Mouse (Mus musculus): Measurements from ENCODE around the gene Rnase4. TPM values are rescaled to one million over a fixed set of nuclear protein-coding genes. Genes with fewer than 3 reads are reported as not detected.

Rnase4 gene
- polyA plus RNA-seq, 1 experiment from 2014 or later = 17.5 TPM

DNA sequence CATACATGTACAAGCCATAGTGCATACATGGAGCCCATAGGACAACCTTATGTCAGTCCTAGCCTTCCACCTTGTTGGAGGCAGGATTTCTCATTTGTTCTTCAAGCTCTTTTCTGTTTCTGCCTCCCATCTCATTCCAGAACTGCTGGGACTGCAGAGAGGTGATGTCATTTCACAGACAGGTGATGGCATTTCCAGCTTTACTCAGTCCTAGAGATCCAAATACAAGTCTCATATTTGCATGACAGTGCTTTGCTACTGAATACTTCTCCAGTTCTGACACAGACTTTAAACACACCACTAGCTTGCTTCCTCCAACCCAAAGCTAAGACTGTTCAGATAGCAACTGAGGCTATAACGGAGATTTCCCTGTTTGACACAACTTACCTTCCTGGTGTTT, 11.7 kb upstream of the Rnase4 start:
- Histone ChIP-seq H3K27ac (no peak overlapping the region), H3K4me1 (replicated peaks) (peaks cover 15% of the 10 kb centered on the region), H3K27me3 (ENCODE audit: insufficient read depth, poor library complexity, severe bottlenecking) (peaks cover 9% of the 10 kb centered on the region; the same call in 1 of the 2 replicates), H3K4me3 (no peak overlapping the region), H3K36me3 (no peaks in the 10 kb centered on the region), H3K9me3 (no peaks in the 10 kb centered on the region)
- DNase-seq (ENCODE audit: low spot score) = no peak
- WGBS = 83% methylated on average over 1 of the region's 1 CpGs

DNA sequence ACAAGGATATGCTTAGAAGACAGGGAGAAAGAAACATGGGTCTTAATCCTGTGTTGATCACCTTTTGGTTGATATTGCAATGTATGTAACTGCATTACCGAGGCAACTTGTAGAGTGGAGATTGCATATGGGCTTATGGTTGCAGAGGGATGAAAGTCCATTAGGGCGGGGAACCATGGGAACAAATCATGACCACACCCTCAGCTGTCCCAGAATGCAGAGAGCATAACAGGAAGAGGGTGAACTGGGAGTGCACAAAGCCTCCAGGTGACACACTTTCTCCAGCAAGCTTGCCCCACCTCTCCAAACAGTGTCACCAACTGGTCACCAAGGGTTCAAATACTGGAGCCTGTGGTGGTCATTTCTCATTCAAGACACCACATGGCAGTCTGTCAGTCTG, 9.8 kb upstream of the Rnase4 start:
- H3K36me3 ChIP-seq = no peaks in the 10 kb centered on the region
- no peaks in the 10 kb centered on the region for H3K9me3 ChIP-seq
- no peak for DNase-seq (ENCODE audit: low spot score)
- H3K4me1 ChIP-seq (replicated peaks) = peaks cover 15% of the 10 kb centered on the region
- peaks cover 18% of the 10 kb centered on the region for H3K27me3 ChIP-seq (ENCODE audit: insufficient read depth, poor library complexity, severe bottlenecking)
- no peak overlapping the region for H3K27ac ChIP-seq
- H3K4me3 ChIP-seq = no peak overlapping the region
- WGBS = 83% methylated on average over 2 of the region's 2 CpGs

DNA sequence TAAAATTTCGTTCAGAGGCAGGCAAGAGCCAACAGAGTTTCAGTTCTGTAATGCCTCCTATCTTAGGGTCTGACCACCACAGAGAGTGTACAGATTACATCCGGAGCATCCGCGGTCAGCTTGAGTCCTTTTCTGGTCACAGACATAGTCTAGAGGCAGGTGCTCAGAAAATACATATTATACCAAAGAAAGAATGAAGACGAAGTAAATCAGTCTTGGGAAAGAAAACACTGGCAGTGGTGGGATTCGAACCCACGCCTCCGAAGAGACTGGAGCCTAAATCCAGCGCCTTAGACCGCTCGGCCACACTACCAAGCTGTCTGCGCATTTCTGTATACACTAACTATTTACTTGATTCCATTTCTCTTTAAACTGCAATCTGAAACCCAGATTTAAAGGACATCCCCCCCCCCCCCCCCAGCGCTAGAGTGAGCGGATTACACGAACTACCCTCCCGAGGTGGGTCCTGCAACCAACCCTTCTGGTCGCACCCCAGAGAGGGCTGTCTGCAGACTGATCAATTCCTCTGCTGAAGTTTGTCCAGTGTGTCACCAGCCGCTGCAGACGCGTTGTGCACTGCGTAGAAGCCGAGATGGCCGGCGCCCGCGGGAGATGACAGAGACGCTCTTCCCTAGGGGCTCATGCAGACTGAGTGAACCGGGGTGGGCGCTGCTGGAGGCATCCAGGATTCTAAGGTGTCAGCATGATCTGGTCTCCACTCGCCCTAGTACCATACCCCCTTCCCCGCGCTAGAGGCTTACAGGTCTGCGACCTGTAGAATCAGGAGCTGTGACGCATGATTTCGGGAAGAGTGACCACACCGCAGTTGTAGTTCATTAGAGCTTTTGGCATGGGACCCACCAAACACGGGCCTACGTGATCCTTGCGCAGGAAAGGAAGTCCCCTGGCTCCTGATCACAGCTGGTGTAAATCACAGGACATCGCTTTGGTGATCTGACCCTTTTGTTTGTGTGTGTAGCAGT, 8.0 kb upstream of the Rnase4 start:
- Histone ChIP-seq H3K4me1 (replicated peaks) (peaks cover 15% of the 10 kb centered on the region), H3K36me3 (no peaks in the 10 kb centered on the region), H3K9me3 (no peaks in the 10 kb centered on the region), H3K27ac (peak overlapping the region; percentile 50; the same call in 1 of the 2 replicates), H3K27me3 (ENCODE audit: insufficient read depth, poor library complexity, severe bottlenecking) (peaks cover 18% of the 10 kb centered on the region), H3K4me3 (peak overlapping the region; percentile 68)
- WGBS = 3% methylated on average over 40 of the region's 40 CpGs
- peak; percentile 77 for DNase-seq (ENCODE audit: low spot score)

- H3K27me3 ChIP-seq (ENCODE audit: insufficient read depth, poor library complexity, severe bottlenecking) = peaks cover 18% of the 10 kb centered on the region
- H3K27ac ChIP-seq = no peak overlapping the region
- DNase-seq (ENCODE audit: low spot score) = no peak
- H3K9me3 ChIP-seq = no peaks in the 10 kb centered on the region
- peak overlapping the region; percentile 68 for H3K4me3 ChIP-seq
- WGBS = 13% methylated on average over 7 of the region's 7 CpGs
- H3K4me1 ChIP-seq (replicated peaks) = peaks cover 15% of the 10 kb centered on the region
- no peaks in the 10 kb centered on the region for H3K36me3 ChIP-seq
Observed at GRCm38 (mm10) chr14:51083805-51084204, 7.1 kb upstream of the Rnase4 start.

DNA sequence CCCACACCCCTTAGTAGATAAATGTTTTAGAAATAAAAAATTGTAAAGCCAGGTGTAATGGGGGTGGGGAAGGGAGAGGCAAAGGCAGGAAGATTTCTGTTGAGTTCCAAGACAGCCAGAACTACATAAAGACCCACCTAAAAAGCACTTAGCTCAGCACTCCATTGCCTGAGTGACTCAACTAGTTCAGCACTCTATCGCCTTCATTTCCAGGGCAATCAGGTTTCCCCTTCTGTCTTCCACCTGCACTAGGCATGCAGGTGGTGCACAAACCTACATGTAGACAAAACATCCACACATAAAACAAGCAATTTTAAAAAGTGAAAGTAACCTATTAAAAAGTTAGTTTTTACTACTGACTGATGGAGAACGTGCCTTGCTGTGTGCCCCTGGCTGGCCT, 5.8 kb upstream of the Rnase4 start:
- Histone ChIP-seq H3K9me3 (no peaks in the 10 kb centered on the region), H3K36me3 (no peaks in the 10 kb centered on the region), H3K4me3 (no peak overlapping the region), H3K27me3 (ENCODE audit: insufficient read depth, poor library complexity, severe bottlenecking) (peaks cover 16% of the 10 kb centered on the region), H3K4me1 (replicated peaks) (peaks cover 15% of the 10 kb centered on the region), H3K27ac (no peak overlapping the region)
- WGBS = 77% methylated on average over 2 of the region's 2 CpGs
- no peak for DNase-seq (ENCODE audit: low spot score)

DNA sequence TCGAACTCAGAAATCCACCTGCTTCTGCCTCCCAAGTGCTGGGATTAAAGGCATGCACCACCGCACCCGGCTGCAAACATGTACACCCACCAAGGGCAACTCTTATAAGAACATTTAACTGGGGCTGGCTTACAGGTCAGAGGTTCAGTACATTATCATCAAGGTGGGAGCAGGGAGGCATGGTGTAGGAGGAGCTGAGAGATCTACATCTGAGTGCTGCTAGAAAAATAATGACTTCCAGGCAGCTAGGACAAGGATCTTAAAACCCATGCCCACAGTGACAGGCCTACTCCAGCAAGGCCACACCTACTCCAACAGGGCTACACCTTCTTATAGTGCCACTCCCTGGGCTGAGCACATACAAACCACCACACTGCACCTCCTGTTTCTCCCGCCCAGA, 5.0 kb upstream of the Rnase4 start:
- DNase-seq (ENCODE audit: low spot score) = no peak
- Histone ChIP-seq H3K9me3 (no peaks in the 10 kb centered on the region), H3K4me1 (replicated peaks) (peaks cover 15% of the 10 kb centered on the region), H3K27me3 (ENCODE audit: insufficient read depth, poor library complexity, severe bottlenecking) (peaks cover 12% of the 10 kb centered on the region), H3K4me3 (no peak overlapping the region), H3K27ac (no peak overlapping the region), H3K36me3 (no peaks in the 10 kb centered on the region)
- WGBS = 80% methylated on average over 4 of the region's 4 CpGs

DNA sequence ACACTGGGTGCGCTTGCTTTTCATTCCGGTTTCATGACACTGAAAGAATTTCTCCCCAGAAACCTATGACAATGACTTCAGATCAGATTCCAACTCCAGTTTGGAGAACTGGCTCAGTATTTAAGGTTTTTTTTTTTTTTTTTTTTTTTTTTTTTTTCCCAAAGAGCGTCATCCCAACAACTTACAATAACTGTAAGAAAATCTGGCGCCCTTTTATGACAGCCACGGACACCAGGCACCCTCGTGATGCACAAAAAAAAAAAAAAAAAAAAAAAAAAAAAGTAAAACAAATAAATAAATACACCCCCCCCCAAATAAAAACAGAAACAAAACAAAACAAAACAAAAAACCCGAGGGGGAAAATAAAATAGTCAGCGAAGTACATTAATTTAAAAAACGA, 3.1 kb upstream of the Rnase4 start:
- DNase-seq (ENCODE audit: low spot score) = no peak
- no peak overlapping the region for H3K27ac ChIP-seq
- peaks cover 18% of the 10 kb centered on the region for H3K4me1 ChIP-seq (replicated peaks)
- H3K4me3 ChIP-seq = peak overlapping the region; percentile 69
- H3K9me3 ChIP-seq = no peaks in the 10 kb centered on the region
- peaks cover 17% of the 10 kb centered on the region for H3K27me3 ChIP-seq (ENCODE audit: insufficient read depth, poor library complexity, severe bottlenecking)
- 11% methylated on average over 9 of the region's 9 CpGs for WGBS
- H3K36me3 ChIP-seq = no peaks in the 10 kb centered on the region

GRCm38 (mm10) chr14:51088166-51088969, 2.5 kb upstream of the Rnase4 start:
- peaks cover 12% of the 10 kb centered on the region for H3K4me1 ChIP-seq (replicated peaks)
- peak overlapping the region; percentile 79 for H3K27ac ChIP-seq
- H3K9me3 ChIP-seq = no peaks in the 10 kb centered on the region
- H3K36me3 ChIP-seq = no peaks in the 10 kb centered on the region
- H3K4me3 ChIP-seq = peak overlapping the region; percentile 69
- WGBS = under 1% methylated on average over 23 of the region's 23 CpGs
- peak; percentile 84 for DNase-seq (ENCODE audit: low spot score)
- H3K27me3 ChIP-seq (ENCODE audit: insufficient read depth, poor library complexity, severe bottlenecking) = peaks cover 17% of the 10 kb centered on the region

GRCm38 (mm10) chr14:51088970-51089673, 1.8 kb upstream of the Rnase4 start:
- no peaks in the 10 kb centered on the region for H3K9me3 ChIP-seq
- DNase-seq (ENCODE audit: low spot score) = peak; percentile 96
- peaks cover 5% of the 10 kb centered on the region; the same call in 1 of the 2 replicates for H3K4me1 ChIP-seq (replicated peaks)
- WGBS = under 1% methylated on average over 34 of the region's 34 CpGs
- peaks cover 15% of the 10 kb centered on the region for H3K27me3 ChIP-seq (ENCODE audit: insufficient read depth, poor library complexity, severe bottlenecking)
- peak overlapping the region; percentile 69 for H3K4me3 ChIP-seq
- peak overlapping the region; percentile 89 for H3K27ac ChIP-seq
- no peaks in the 10 kb centered on the region for H3K36me3 ChIP-seq

DNA sequence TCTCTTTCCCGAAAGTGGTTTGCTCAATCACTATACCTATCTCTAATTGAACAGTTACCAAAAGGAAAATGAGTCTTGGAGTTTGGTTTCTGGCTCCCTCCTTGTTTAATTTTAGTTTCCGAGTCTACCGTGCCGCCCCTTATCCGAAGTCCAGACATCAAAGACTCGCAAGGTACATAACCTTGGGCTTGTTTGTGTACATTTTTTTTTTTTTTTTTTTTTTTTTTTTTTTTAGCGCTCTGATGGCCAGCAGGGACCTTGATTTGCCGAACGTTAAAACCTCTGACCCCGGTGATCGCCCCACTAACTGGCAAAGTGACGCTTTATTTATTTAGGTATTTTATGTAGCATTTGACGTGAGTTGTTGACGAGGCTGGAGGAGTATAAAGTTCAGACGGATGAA, 1.2 kb upstream of the Rnase4 start:
- under 1% methylated on average over 15 of the region's 15 CpGs for WGBS
- peak overlapping the region; percentile 89 for H3K27ac ChIP-seq

DNA sequence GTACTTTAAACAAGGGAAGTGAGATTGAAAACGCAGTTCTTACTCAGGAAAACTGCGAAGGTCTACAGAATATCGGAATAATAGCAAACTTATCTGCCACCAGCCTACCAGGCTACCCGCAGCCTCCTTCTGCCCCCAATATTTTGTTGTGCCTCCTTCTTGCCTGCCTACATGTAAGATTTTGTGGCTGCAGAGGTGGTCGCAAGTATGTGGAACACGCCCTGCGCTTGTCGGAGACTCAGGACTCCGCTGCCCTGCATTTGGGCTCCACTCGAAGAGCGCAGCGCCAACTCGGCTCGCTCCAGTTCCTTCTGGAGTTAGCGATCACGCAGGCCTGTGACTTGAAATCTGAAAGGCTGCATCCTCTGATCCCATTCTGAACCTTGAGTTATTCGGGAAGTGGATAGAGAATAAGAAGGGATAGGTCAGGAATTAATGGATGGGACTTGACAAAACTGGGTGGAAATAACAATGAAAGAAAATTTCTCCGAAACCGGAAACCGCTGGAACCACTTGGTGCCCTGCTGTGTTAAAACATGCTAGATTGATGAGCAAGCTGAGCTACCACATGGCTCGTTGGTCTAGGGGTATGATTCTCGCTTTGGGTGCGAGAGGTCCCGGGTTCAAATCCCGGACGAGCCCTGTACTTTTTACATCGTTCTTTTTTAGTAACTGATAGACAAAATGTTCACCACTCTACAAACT, 648 bp upstream of the Rnase4 start:
- Histone ChIP-seq H3K4me1 (replicated peaks) (peaks cover 4% of the 10 kb centered on the region; the same call in 1 of the 2 replicates), H3K36me3 (no peaks in the 10 kb centered on the region), H3K4me3 (peak overlapping the region; percentile 69), H3K27me3 (ENCODE audit: insufficient read depth, poor library complexity, severe bottlenecking) (peaks cover 5% of the 10 kb centered on the region; the same call in 1 of the 2 replicates), H3K27ac (peak overlapping the region; percentile 89), H3K9me3 (no peaks in the 10 kb centered on the region)
- peak; percentile 87 for DNase-seq (ENCODE audit: low spot score)
- WGBS = under 1% methylated on average over 27 of the region's 27 CpGs

More for the DNA sequence above, 1.2 kb upstream of the Rnase4 start:
- Histone ChIP-seq H3K36me3 (no peaks in the 10 kb centered on the region), H3K4me3 (peak overlapping the region; percentile 69), H3K9me3 (no peaks in the 10 kb centered on the region), H3K4me1 (replicated peaks) (peaks cover 4% of the 10 kb centered on the region; the same call in 1 of the 2 replicates), H3K27me3 (ENCODE audit: insufficient read depth, poor library complexity, severe bottlenecking) (peaks cover 10% of the 10 kb centered on the region)
- DNase-seq (ENCODE audit: low spot score) = no peak
